ENCODE assay signal across 10 mouse cellular contexts in genomic region chr10:14450073-14450472, GRCm38 (mm10).
DNase-seq lines count a peak whose midpoint lies in the region; ATAC-seq and TF ChIP-seq lines count a peak whose summit lies in the region.
"Had no signal": no experiment of that assay in that cellular context is flagged by ENCODE, and none has a peak within 500 bp of the region (broad histone marks: within the 10 kb centered on the region; RNA-seq: fewer than 3 reads in every experiment).

No protein-coding gene starts in this region.

- H3K9ac ChIP-seq in heart, postnatal 0 days (replicated peaks; ENCODE audit: low read depth, low read length) = no peak overlapping the region
- H3K9ac ChIP-seq: lung, embryonic 15.5 days had no signal

- H3K4me2 ChIP-seq in heart, postnatal 0 days (ENCODE audit: low read depth, low read length) = no peak overlapping the region
- H3K4me2 ChIP-seq: lung, embryonic 15.5 days had no signal

- intact Hi-C loops in heart, postnatal 25 days (cut with DNase I) = no loop called here

- H3K27ac ChIP-seq in heart, postnatal 0 days (ENCODE audit: low read depth) = no peak overlapping the region
- H3K27ac ChIP-seq in spleen, adult 2 months (ENCODE audit: insufficient read depth, low read length) = no peak overlapping the region
- no peak overlapping the region for H3K27ac ChIP-seq in embryonic fibroblast, embryonic 13.5 days (ENCODE audit: insufficient read depth, low read length)
- H3K27ac ChIP-seq: lung, embryonic 15.5 days had no signal

- H3K4me3 ChIP-seq in heart, postnatal 0 days (ENCODE audit: low read depth, low read length) = no peak overlapping the region
- no peak overlapping the region for H3K4me3 ChIP-seq in spleen, adult 2 months (ENCODE audit: extremely low read depth, insufficient read depth, insufficient read length)
- H3K4me3 ChIP-seq in embryonic fibroblast, embryonic 13.5 days (ENCODE audit: insufficient read depth, low read length) = no peak overlapping the region
- H3K4me3 ChIP-seq: lung, embryonic 15.5 days had no signal

- peak; percentile 41 for TF ChIP-seq CTCF in heart, postnatal 0 days (IDR thresholded peaks at IDR 0.05; ENCODE audit: low read depth)
- peak; percentile 40; the same call in 1 of the 2 replicates for TF ChIP-seq CTCF in spleen, adult 2 months (IDR thresholded peaks at IDR 0.05; ENCODE audit: extremely low read depth, insufficient read depth, insufficient read length, insufficient replicate concordance)
- TF ChIP-seq CTCF in embryonic fibroblast, embryonic 13.5 days (IDR thresholded peaks at IDR 0.05; ENCODE audit: borderline replicate concordance, insufficient read depth, low read length) = peak; percentile 58; the same call in 1 of the 2 replicates

- no peak for ATAC-seq in heart, postnatal 0 days (ENCODE audit: insufficient read depth, low read depth)

- no peaks in the 10 kb centered on the region for H3K9me3 ChIP-seq in heart, postnatal 0 days (replicated peaks; ENCODE audit: control insufficient read depth, low read length)
- H3K9me3 ChIP-seq: lung, embryonic 15.5 days had no signal

- DNase-seq in heart, postnatal 0 days (ENCODE audit: low spot score) = no peak
- no peak for DNase-seq in heart, postnatal 25 days (ENCODE audit: low spot score)
- no peak for DNase-seq in spleen, adult 2 months (ENCODE audit: low read depth in 1 of 2, low spot score in 2 of 2)
- DNase-seq in spleen, adult 18-20 months = no peak
- no peak for DNase-seq in layer of hippocampus, adult 11-12 months (ENCODE audit: low spot score)
- no peak for DNase-seq in urinary bladder, adult 18-20 months (ENCODE audit: low spot score in 2 of 2)
- no peak for DNase-seq in cerebellum, adult 11-12 months
- DNase-seq: kidney, adult 18-20 months had no signal

- TF ChIP-seq POLR2A in spleen, adult 2 months (IDR thresholded peaks at IDR 0.05; ENCODE audit: low read depth, low read length) = no peak
- TF ChIP-seq POLR2A in embryonic fibroblast, embryonic 13.5 days (IDR thresholded peaks at IDR 0.05; ENCODE audit: low read depth, low read length) = no peak

- WGBS in heart, postnatal 0 days = 71% methylated on average over 7 of the region's 7 CpGs
- WGBS in spleen, adult 2 months = 87% methylated on average over 7 of the region's 7 CpGs

- no peaks in the 10 kb centered on the region for H3K27me3 ChIP-seq in heart, postnatal 0 days (ENCODE audit: control insufficient read depth, insufficient read depth, low read length)
- H3K27me3 ChIP-seq in spleen, adult 2 months (ENCODE audit: control insufficient read depth, insufficient read depth, low read length) = no peaks in the 10 kb centered on the region
- H3K27me3 ChIP-seq: lung, embryonic 15.5 days had no signal

- no peaks in the 10 kb centered on the region for H3K4me1 ChIP-seq in heart, postnatal 0 days (ENCODE audit: control insufficient read depth, insufficient read depth)
- no peaks in the 10 kb centered on the region for H3K4me1 ChIP-seq in spleen, adult 2 months (ENCODE audit: control insufficient read depth, insufficient read depth, insufficient read length)
- no peaks in the 10 kb centered on the region; the same call in 1 of the 2 replicates for H3K4me1 ChIP-seq in embryonic fibroblast, embryonic 13.5 days (ENCODE audit: control insufficient read depth, insufficient read depth, low read length)

- no peaks in the 10 kb centered on the region for H3K36me3 ChIP-seq in heart, postnatal 0 days (replicated peaks; ENCODE audit: control insufficient read depth, insufficient read depth, low read length)
- no peaks in the 10 kb centered on the region for H3K36me3 ChIP-seq in spleen, adult 2 months (ENCODE audit: control insufficient read depth, insufficient read depth, low read length)

- no peak for TF ChIP-seq EP300 in heart, postnatal 0 days (IDR thresholded peaks at IDR 0.05; ENCODE audit: low read depth)
